Mouse (Mus musculus) lung, adult 2 months (tissue): ENCODE data around the gene Prss44.

Experiments
- CTCF ChIP-seq: fragments of 200-500 bp; IDR thresholded peaks from 2 replicates; pipeline ENCODE4 v1.5.1; 2011; ENCODE audit warnings: mild to moderate bottlenecking, low read length, control low read depth; ENCODE audit not compliant: insufficient read depth
- POLR2A ChIP-seq: fragments of 200-500 bp; IDR thresholded peaks from 2 replicates; pipeline ENCODE4 v1.6.1; 2011; ENCODE audit warnings: low read depth, mild to moderate bottlenecking, control low read depth, low read length, borderline replicate concordance; ENCODE audit errors: extremely low read depth

DNA sequence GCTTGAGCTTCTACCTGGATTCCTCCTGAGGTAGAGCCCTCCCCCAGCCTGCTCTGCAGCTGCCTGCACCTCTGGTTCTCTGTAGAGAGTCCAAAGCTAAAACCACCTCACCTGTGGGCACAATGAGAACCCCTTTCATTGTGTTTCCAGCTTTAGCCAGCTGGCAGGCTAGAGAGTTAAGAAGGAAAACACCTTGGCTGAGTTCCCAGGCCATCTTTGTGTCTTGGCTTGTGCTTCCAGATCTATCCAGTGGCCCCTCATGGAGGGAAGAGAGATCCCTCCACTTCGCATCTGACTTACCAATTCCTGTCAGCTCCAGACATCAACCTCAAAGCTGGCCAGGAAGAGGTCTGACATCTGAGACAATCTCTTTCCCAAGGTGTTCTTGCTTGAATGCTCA, 35.7 kb upstream of the Prss44 start:
- TF ChIP-seq POLR2A (no peak), CTCF (no peak)
